Mouse (Mus musculus): Measurements from ENCODE around the gene Aig1.

GRCm38 (mm10) chr10:13835737-13836475 is 32.9 kb downstream of the Aig1 start:
- TF ChIP-seq CTCF (IDR thresholded peaks at IDR 0.05) (no peak), POLR2A (IDR thresholded peaks at IDR 0.05; ENCODE audit: insufficient read depth, low read depth, low read length) (no peak), EP300 (IDR thresholded peaks at IDR 0.05; ENCODE audit: insufficient read depth, low read depth, low read length) (no peak)
